Mouse (Mus musculus): ENCODE results near the gene Ntng2. TPM values are rescaled to one million over a fixed set of nuclear protein-coding genes. Genes with fewer than 3 reads are reported as not detected.
A peak's percentile ranks its signal among the peaks of the same experiment; 100 is the strongest.

Gene Ntng2
- total and polyA plus RNA-seq, 3 experiments, result 36.0 to 190 (median 55.7) TPM

GRCm38 (mm10) chr2:29191216-29192215 is 61.3 kb downstream of the Ntng2 start:
- DNase-seq, result no peak

- no peak for DNase-seq
Measured at GRCm38 (mm10) chr2:29190392-29190791, 62.4 kb downstream of the Ntng2 start.

GRCm38 (mm10) chr2:29186209-29186608 is 66.6 kb downstream of the Ntng2 start:
- no peak for DNase-seq

GRCm38 (mm10) chr2:29183266-29183924 is 69.4 kb downstream of the Ntng2 start:
- DNase-seq, result no peak

- DNase-seq, result no peak
Measured at GRCm38 (mm10) chr2:29181111-29181510, 71.7 kb downstream of the Ntng2 start.

GRCm38 (mm10) chr2:29179810-29180209 is 73.0 kb downstream of the Ntng2 start:
- DNase-seq, result peak; percentile 31

- DNase-seq, result no peak
Measured at GRCm38 (mm10) chr2:29174887-29175286, 77.9 kb downstream of the Ntng2 start.

GRCm38 (mm10) chr2:29168067-29168466 is 84.7 kb downstream of the Ntng2 start:
- no peak for DNase-seq

- DNase-seq, result no peak
Measured at GRCm38 (mm10) chr2:29151941-29152340, 100.9 kb downstream of the Ntng2 start.

Other genes starting within 250 kb of the Ntng2 start
- gene Cfap77, start 197.9 kb downstream of the Ntng2 start, total RNA-seq (2021), result under 1 TPM in 1 of 2 experiments, not detected in 1; 0.37 TPM
- gene Cfap77, start 197.9 kb downstream of the Ntng2 start, polyA plus RNA-seq (2012; rRNA removed), result 0.16 TPM in 1 of 2 replicates, not detected in the other
- 10 to 100 TPM in 1 of 2 experiments, 1 to 10 TPM in 1; 9.8 to 12.5 TPM for gene Ttf1, start 192.7 kb downstream of the Ntng2 start, total RNA-seq (2021)
- gene Ttf1, start 192.7 kb downstream of the Ntng2 start, polyA plus RNA-seq (2012; rRNA removed), result 2.7 and 3.0 TPM in 2 replicates
- 10 to 100 TPM; 21.7 to 29.6 TPM for gene Setx, start 128.8 kb downstream of the Ntng2 start, total RNA-seq (2021)
- 2.7 and 2.9 TPM in 2 replicates for gene Setx, start 128.8 kb downstream of the Ntng2 start, polyA plus RNA-seq (2012; rRNA removed)
- gene Med27, start 93.8 kb upstream of the Ntng2 start, total RNA-seq (2021), result 10 to 100 TPM; 25.8 to 28.1 TPM
- 54.7 and 63.0 TPM in 2 replicates for gene Med27, start 93.8 kb upstream of the Ntng2 start, polyA plus RNA-seq (2012; rRNA removed)